ENCODE assay signal across 8 mouse cellular contexts in genomic region chr17:63430395-63431075, GRCm38 (mm10).
DNase-seq lines count a peak whose midpoint lies in the region; ATAC-seq and TF ChIP-seq lines count a peak whose summit lies in the region.

No protein-coding gene starts in this region.

- no peaks in the 10 kb centered on the region for H3K27me3 ChIP-seq in kidney, postnatal 0 days (ENCODE audit: insufficient read depth, low read length)
- H3K27me3 ChIP-seq in forebrain, embryonic 11.5 days (ENCODE audit: control insufficient read depth, insufficient read depth, low read length): no peaks in the 10 kb centered on the region
- no peaks in the 10 kb centered on the region for H3K27me3 ChIP-seq in liver, embryonic 13.5 days
- H3K27me3 ChIP-seq in neural tube, embryonic 14.5 days (ENCODE audit: control insufficient read depth, insufficient read depth, low read length): no peaks in the 10 kb centered on the region

- no peaks in the 10 kb centered on the region for H3K4me1 ChIP-seq in kidney, postnatal 0 days (replicated peaks; ENCODE audit: insufficient read depth, low read length)
- H3K4me1 ChIP-seq in forebrain, embryonic 11.5 days (replicated peaks; ENCODE audit: control insufficient read depth, insufficient read depth, low read length): no peaks in the 10 kb centered on the region
- peaks cover 23% of the 10 kb centered on the region for H3K4me1 ChIP-seq in liver, embryonic 13.5 days (replicated peaks)
- H3K4me1 ChIP-seq in neural tube, embryonic 14.5 days (ENCODE audit: control insufficient read depth, insufficient read depth, low read length): no peaks in the 10 kb centered on the region

- ATAC-seq in kidney, postnatal 0 days (replicated peaks; ENCODE audit: low FRiP score, low read depth): no peak; the same call in 1 of the 2 replicates
- no peak for ATAC-seq in forebrain, embryonic 11.5 days (replicated peaks; ENCODE audit: low FRiP score)
- ATAC-seq in liver, embryonic 13.5 days (ENCODE audit: low read depth): no peak
- ATAC-seq in neural tube, embryonic 14.5 days (ENCODE audit: low read depth): no peak

- 0 out of 2 replicates have a peak overlapping the region, but pooled peaks have one; percentile 4 for H3K4me3 ChIP-seq in kidney, postnatal 0 days (replicated peaks; ENCODE audit: low read depth, low read length)
- no peak overlapping the region for H3K4me3 ChIP-seq in forebrain, embryonic 11.5 days (ENCODE audit: low read depth, low read length)
- 0 out of 2 replicates have a peak overlapping the region, but pooled peaks have one; percentile 1 for H3K4me3 ChIP-seq in liver, embryonic 13.5 days (replicated peaks)
- H3K4me3 ChIP-seq in neural tube, embryonic 14.5 days (ENCODE audit: low read depth, low read length): no peak overlapping the region

- H3K9ac ChIP-seq in kidney, postnatal 0 days (ENCODE audit: low read depth, low read length): no peak overlapping the region
- H3K9ac ChIP-seq in forebrain, embryonic 11.5 days (ENCODE audit: low read length): no peak overlapping the region
- H3K9ac ChIP-seq in liver, embryonic 13.5 days: no peak overlapping the region
- H3K9ac ChIP-seq in neural tube, embryonic 14.5 days (replicated peaks; ENCODE audit: low read depth, low read length): no peak overlapping the region

- 41% methylated on average over 17 of the region's 17 CpGs for whole genome bisulfite sequencing in kidney, postnatal 0 days
- WGBS in forebrain, embryonic 11.5 days: 71% methylated on average over 17 of the region's 17 CpGs
- 22% methylated on average over 17 of the region's 17 CpGs for WGBS in liver, embryonic 13.5 days (ENCODE audit: insufficient replicate concordance)
- 70% methylated on average over 17 of the region's 17 CpGs for WGBS in neural tube, embryonic 14.5 days

- DNase-seq in kidney, postnatal 0 days (ENCODE audit: low spot score): peak; percentile 42
- no peak for DNase-seq in kidney, adult 9 months
- DNase-seq in forebrain, embryonic 11.5 days (ENCODE audit: low spot score): no peak
- no peak for DNase-seq in liver, embryonic 13.5 days
- DNase-seq in spleen, adult 12 weeks (ENCODE audit: low spot score): no peak
- DNase-seq in adrenal gland, adult 2 months: no peak
- no peak for DNase-seq in urinary bladder, postnatal 36 days (ENCODE audit: low spot score in 2 of 2)

- TF ChIP-seq CTCF in kidney, postnatal 0 days (IDR thresholded peaks at IDR 0.05; ENCODE audit: low read depth): no peak

- H3K36me3 ChIP-seq in kidney, postnatal 0 days (ENCODE audit: insufficient read depth, low read length): no peaks in the 10 kb centered on the region
- H3K36me3 ChIP-seq in forebrain, embryonic 11.5 days (ENCODE audit: control insufficient read depth, insufficient read depth, low read length): no peaks in the 10 kb centered on the region
- H3K36me3 ChIP-seq in liver, embryonic 13.5 days: no peaks in the 10 kb centered on the region
- H3K36me3 ChIP-seq in neural tube, embryonic 14.5 days (ENCODE audit: control insufficient read depth, insufficient read depth, low read length): no peaks in the 10 kb centered on the region

- peak overlapping the region; percentile 36 for H3K4me2 ChIP-seq in kidney, postnatal 0 days (ENCODE audit: low read length)
- peak overlapping the region; percentile 5; the same call in 1 of the 2 replicates for H3K4me2 ChIP-seq in forebrain, embryonic 11.5 days (ENCODE audit: low read depth, low read length, severe bottlenecking)
- H3K4me2 ChIP-seq in liver, embryonic 13.5 days: peak overlapping the region; percentile 27
- H3K4me2 ChIP-seq in neural tube, embryonic 14.5 days (ENCODE audit: low read depth, low read length): peak overlapping the region; percentile 17; the same call in 1 of the 2 replicates

- H3K27ac ChIP-seq in kidney, postnatal 0 days: no peak overlapping the region
- no peak overlapping the region for H3K27ac ChIP-seq in forebrain, embryonic 11.5 days (ENCODE audit: low read depth, low read length)
- H3K27ac ChIP-seq in liver, embryonic 13.5 days: no peak overlapping the region
- no peak overlapping the region for H3K27ac ChIP-seq in neural tube, embryonic 14.5 days (ENCODE audit: low read depth, low read length)

- H3K9me3 ChIP-seq in kidney, postnatal 0 days (replicated peaks; ENCODE audit: low read length): no peaks in the 10 kb centered on the region
- H3K9me3 ChIP-seq in forebrain, embryonic 11.5 days (ENCODE audit: control insufficient read depth, low read length): no peaks in the 10 kb centered on the region
- no peaks in the 10 kb centered on the region for H3K9me3 ChIP-seq in liver, embryonic 13.5 days (replicated peaks)
- no peaks in the 10 kb centered on the region for H3K9me3 ChIP-seq in neural tube, embryonic 14.5 days (ENCODE audit: control insufficient read depth, low read length)

Comparison
In these comparisons a context has a peak if more than half of its experiments do, and no peak if none do; other contexts are left out.
1. H3K4me3 ChIP-seq: peak in kidney, postnatal 0 days (single experiment) and liver, embryonic 13.5 days (single experiment); none in forebrain, embryonic 11.5 days (single experiment) and neural tube, embryonic 14.5 days (single experiment).
2. Peak in every context shown above with its lines, with median percentiles within 50 percentile points of each other: H3K4me2 ChIP-seq.